Mouse (Mus musculus): ENCODE results near the gene E2f3.

E2f3 gene

GRCm38 (mm10) chr13:29913061-29913460 lies 72.8 kb downstream of the E2f3 start:
- no peak for DNase-seq

GRCm38 (mm10) chr13:29912251-29912650 lies 73.6 kb downstream of the E2f3 start:
- DNase-seq, result no peak

GRCm38 (mm10) chr13:29911141-29911540 lies 74.7 kb downstream of the E2f3 start:
- DNase-seq, result no peak

DNA sequence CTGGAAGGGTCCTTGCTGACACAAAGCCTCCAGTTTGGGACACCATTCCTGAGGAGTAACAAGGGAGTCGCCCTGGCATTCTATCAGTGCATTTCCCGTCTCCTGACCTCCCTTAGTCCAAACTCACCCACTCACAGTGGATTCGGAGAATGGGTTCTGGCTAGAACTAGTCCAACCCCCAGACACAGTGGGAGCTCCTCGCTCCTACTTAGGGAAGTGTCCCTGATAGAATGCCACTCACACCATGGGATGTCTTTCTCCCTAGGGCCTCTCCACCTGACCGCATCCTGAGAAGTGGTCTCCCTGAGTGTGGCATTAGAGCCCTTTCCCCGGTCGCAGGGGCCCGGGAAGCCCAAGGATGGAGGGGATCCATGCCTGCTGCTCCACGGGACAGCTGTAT lies 77.4 kb downstream of the E2f3 start:
- DNase-seq, result no peak

GRCm38 (mm10) chr13:29907995-29908394 lies 77.9 kb downstream of the E2f3 start:
- DNase-seq, result no peak

- DNase-seq, result no peak
Observed at GRCm38 (mm10) chr13:29906734-29907133, 79.1 kb downstream of the E2f3 start.

GRCm38 (mm10) chr13:29903341-29903740 lies 82.5 kb downstream of the E2f3 start:
- no peak for DNase-seq

DNA sequence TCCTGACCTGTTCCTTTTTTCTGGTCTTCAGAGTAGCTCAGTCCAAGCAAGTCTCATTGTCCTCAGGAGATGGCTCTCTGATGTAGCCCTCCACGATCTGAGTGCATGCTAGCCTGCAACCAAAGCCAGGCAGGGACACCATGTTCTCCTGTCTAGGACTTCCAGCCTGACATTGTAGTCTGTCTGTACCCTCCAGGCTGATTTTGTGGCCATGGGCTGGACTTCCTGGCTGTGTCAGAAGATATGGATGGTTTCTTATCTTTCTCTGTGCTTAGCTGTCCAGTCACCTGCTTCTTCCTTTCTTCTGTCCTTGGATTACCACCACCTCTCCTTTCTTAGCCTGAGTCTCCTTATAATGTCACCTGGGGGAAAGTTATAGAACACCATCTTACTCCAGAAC lies 83.2 kb downstream of the E2f3 start:
- DNase-seq, result no peak

- no peak for DNase-seq
Observed at GRCm38 (mm10) chr13:29901641-29902040, 84.2 kb downstream of the E2f3 start.

GRCm38 (mm10) chr13:29866780-29867179 lies 119.1 kb downstream of the E2f3 start:
- DNase-seq, result no peak

DNA sequence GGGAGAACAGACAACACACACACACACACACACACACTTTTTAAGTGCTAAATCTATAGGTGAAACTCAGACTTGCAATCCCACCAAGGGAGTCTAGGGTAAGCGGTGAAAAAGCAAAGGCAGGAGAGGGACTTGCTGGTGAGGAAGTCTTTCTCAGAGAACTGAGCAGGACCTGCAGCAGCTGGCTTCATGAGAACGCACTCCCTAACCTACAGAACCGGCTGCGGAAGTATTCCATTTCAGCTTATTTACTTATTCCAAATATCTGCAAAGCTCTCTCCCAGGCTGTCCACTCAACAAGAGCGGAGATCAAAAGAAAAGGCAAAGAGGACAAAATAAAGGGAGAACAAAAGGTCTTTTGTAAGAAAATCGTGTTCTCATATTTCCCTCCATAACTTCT lies 121.5 kb downstream of the E2f3 start:
- no peak for DNase-seq

GRCm38 (mm10) chr13:29860087-29860486 lies 125.8 kb downstream of the E2f3 start:
- DNase-seq, result no peak

GRCm38 (mm10) chr13:29857436-29857835 lies 128.4 kb downstream of the E2f3 start:
- DNase-seq, result peak; percentile 41

Data from kidney, adult 11 months (tissue).